Comparison of ENCODE assay signal across 16 mouse cellular contexts in genomic region chr3:8307296-8307695, GRCm38 (mm10).
"Had no signal": no experiment of that assay in that cellular context is flagged by ENCODE, and none has a peak within 500 bp of the region (broad histone marks: within the 10 kb centered on the region; RNA-seq: fewer than 3 reads in every experiment).

No protein-coding gene starts in this region.

- H3K27me3 ChIP-seq: kidney, embryonic 15.5 days; limb, embryonic 12.5 days; limb, embryonic 15.5 days; midbrain, embryonic 12.5 days; midbrain, embryonic 15.5 days had no signal

- DNase-seq: kidney, adult 8-10 months; kidney, postnatal 10 days; kidney, postnatal 4 days; left cerebral cortex, postnatal 4 days; liver, postnatal 0 days; lung, embryonic 14.5 days; right cerebral cortex, postnatal 14 days; right cerebral cortex, postnatal 4 days; thymus, adult 18-20 months; thymus, postnatal 36 days had no signal

- H3K4me3 ChIP-seq: kidney, embryonic 15.5 days; limb, embryonic 12.5 days; limb, embryonic 15.5 days; midbrain, embryonic 12.5 days; midbrain, embryonic 15.5 days had no signal

- H3K36me3 ChIP-seq: kidney, embryonic 15.5 days; limb, embryonic 12.5 days; limb, embryonic 15.5 days; midbrain, embryonic 12.5 days; midbrain, embryonic 15.5 days had no signal

- H3K4me2 ChIP-seq: kidney, embryonic 15.5 days; limb, embryonic 12.5 days; limb, embryonic 15.5 days; liver, embryonic 11.5 days; lung, embryonic 14.5 days; midbrain, embryonic 12.5 days; midbrain, embryonic 15.5 days had no signal
